Mouse (Mus musculus): ENCODE measurements around the gene Pnpo. TPM values are rescaled to one million over a fixed set of nuclear protein-coding genes. Genes with fewer than 3 reads are reported as not detected.

Gene Pnpo
- total and polyA plus RNA-seq, 2 experiments, result 113 to 175 TPM

- Histone ChIP-seq H3K79me2 (ENCODE audit: control insufficient read depth, insufficient read depth, low read length) (no peaks in the 10 kb centered on the region), H3K27ac (replicated peaks; ENCODE audit: insufficient read depth, low read depth, low read length) (no peak within 1 kb of the TSS), H3K4me3 (ENCODE audit: insufficient read depth, low read depth, low read length) (no peak within 1 kb of the TSS), H3K27me3 (ENCODE audit: control insufficient read depth, insufficient read depth, low read length) (no peaks in the 10 kb centered on the region; the same call in 1 of the 2 replicates), H3K9ac (ENCODE audit: low read depth, low read length) (no peak within 1 kb of the TSS), H3K4me1 (ENCODE audit: control insufficient read depth, insufficient read depth, low read length) (no peaks in the 10 kb centered on the region), H3K36me3 (ENCODE audit: control insufficient read depth, insufficient read depth, low read length) (no peaks in the 10 kb centered on the region)
- WGBS, result 47% methylated on average over 2 of the region's 2 CpGs
- TF ChIP-seq POLR2A (IDR thresholded peaks at IDR 0.05; ENCODE audit: extremely low read depth, insufficient read depth, low read length) (no peak), CTCF (IDR thresholded peaks at IDR 0.05; ENCODE audit: low read depth, low read length) (no peak)
- no peak for DNase-seq (ENCODE audit: extremely low read depth, low read depth, low spot score)
These were observed 15.7 kb downstream of the Pnpo start, which contains the start of gene Prr15l for GRCm38 (mm10) chr11:96928088-96928487. Gene Prr15l (plus strand): TSS chr11:96928104.

- H3K4me1 ChIP-seq (ENCODE audit: control insufficient read depth, insufficient read depth, low read length), result no peaks in the 10 kb centered on the region
- TF ChIP-seq POLR2A (IDR thresholded peaks at IDR 0.05; ENCODE audit: extremely low read depth, insufficient read depth, low read length) (no peak), CTCF (IDR thresholded peaks at IDR 0.05; ENCODE audit: low read depth, low read length) (no peak)
- WGBS, result 87% methylated on average over 5 of the region's 5 CpGs
These were observed 17.2 kb downstream of the Pnpo start for GRCm38 (mm10) chr11:96926587-96926986.

GRCm38 (mm10) chr11:96925469-96926148, 18.2 kb downstream of the Pnpo start:
- no peak for TF ChIP-seq POLR2A (IDR thresholded peaks at IDR 0.05; ENCODE audit: extremely low read depth, insufficient read depth, low read length)
- no peak for TF ChIP-seq CTCF (IDR thresholded peaks at IDR 0.05; ENCODE audit: low read depth, low read length)
- Histone ChIP-seq H3K79me2 (ENCODE audit: control insufficient read depth, insufficient read depth, low read length) (no peaks in the 10 kb centered on the region), H3K9ac (ENCODE audit: low read depth, low read length) (no peak overlapping the region), H3K36me3 (ENCODE audit: control insufficient read depth, insufficient read depth, low read length) (no peaks in the 10 kb centered on the region), H3K27me3 (ENCODE audit: control insufficient read depth, insufficient read depth, low read length) (no peaks in the 10 kb centered on the region; the same call in 1 of the 2 replicates), H3K4me1 (ENCODE audit: control insufficient read depth, insufficient read depth, low read length) (no peaks in the 10 kb centered on the region), H3K4me3 (ENCODE audit: insufficient read depth, low read depth, low read length) (no peak overlapping the region), H3K27ac (replicated peaks; ENCODE audit: insufficient read depth, low read depth, low read length) (0 out of 2 replicates have a peak overlapping the region, but pooled peaks have one; percentile 8)
- 79% methylated on average over 12 of the region's 12 CpGs for WGBS
- no peak for DNase-seq (ENCODE audit: extremely low read depth, low read depth, low spot score)

More at GRCm38 (mm10) chr11:96926587-96926986, 17.2 kb downstream of the Pnpo start:
- Histone ChIP-seq H3K4me3 (ENCODE audit: insufficient read depth, low read depth, low read length) (no peak overlapping the region), H3K27ac (replicated peaks; ENCODE audit: insufficient read depth, low read depth, low read length) (no peak overlapping the region), H3K79me2 (ENCODE audit: control insufficient read depth, insufficient read depth, low read length) (no peaks in the 10 kb centered on the region), H3K27me3 (ENCODE audit: control insufficient read depth, insufficient read depth, low read length) (no peaks in the 10 kb centered on the region; the same call in 1 of the 2 replicates), H3K9ac (ENCODE audit: low read depth, low read length) (no peak overlapping the region), H3K36me3 (ENCODE audit: control insufficient read depth, insufficient read depth, low read length) (no peaks in the 10 kb centered on the region)
- no peak for DNase-seq (ENCODE audit: extremely low read depth, low read depth, low spot score)

- Histone ChIP-seq H3K9ac (ENCODE audit: low read depth, low read length) (no peak overlapping the region), H3K4me1 (ENCODE audit: control insufficient read depth, insufficient read depth, low read length) (no peaks in the 10 kb centered on the region)
- 92% methylated on average over 11 of the region's 11 CpGs for WGBS
These were observed 18.9 kb downstream of the Pnpo start for GRCm38 (mm10) chr11:96924861-96925260.

GRCm38 (mm10) chr11:96919003-96919402, 24.8 kb downstream of the Pnpo start:
- TF ChIP-seq POLR2A (IDR thresholded peaks at IDR 0.05; ENCODE audit: extremely low read depth, insufficient read depth, low read length) (no peak), CTCF (IDR thresholded peaks at IDR 0.05; ENCODE audit: low read depth, low read length) (no peak)
- Histone ChIP-seq H3K9ac (ENCODE audit: low read depth, low read length) (no peak overlapping the region), H3K4me1 (ENCODE audit: control insufficient read depth, insufficient read depth, low read length) (peaks cover 1% of the 10 kb centered on the region; the same call in 1 of the 2 replicates), H3K36me3 (ENCODE audit: control insufficient read depth, insufficient read depth, low read length) (no peaks in the 10 kb centered on the region), H3K4me3 (ENCODE audit: insufficient read depth, low read depth, low read length) (no peak overlapping the region), H3K27me3 (ENCODE audit: control insufficient read depth, insufficient read depth, low read length) (no peaks in the 10 kb centered on the region), H3K79me2 (ENCODE audit: control insufficient read depth, insufficient read depth, low read length) (no peaks in the 10 kb centered on the region), H3K27ac (replicated peaks; ENCODE audit: insufficient read depth, low read depth, low read length) (no peak overlapping the region)
- 65% methylated on average over 6 of the region's 6 CpGs for WGBS
- DNase-seq (ENCODE audit: extremely low read depth, low read depth, low spot score), result no peak

More at GRCm38 (mm10) chr11:96924861-96925260, 18.9 kb downstream of the Pnpo start:
- Histone ChIP-seq H3K36me3 (ENCODE audit: control insufficient read depth, insufficient read depth, low read length) (no peaks in the 10 kb centered on the region), H3K27me3 (ENCODE audit: control insufficient read depth, insufficient read depth, low read length) (no peaks in the 10 kb centered on the region; the same call in 1 of the 2 replicates), H3K79me2 (ENCODE audit: control insufficient read depth, insufficient read depth, low read length) (no peaks in the 10 kb centered on the region), H3K4me3 (ENCODE audit: insufficient read depth, low read depth, low read length) (no peak overlapping the region), H3K27ac (replicated peaks; ENCODE audit: insufficient read depth, low read depth, low read length) (no peak overlapping the region)
- TF ChIP-seq POLR2A (IDR thresholded peaks at IDR 0.05; ENCODE audit: extremely low read depth, insufficient read depth, low read length), result no peak
- TF ChIP-seq CTCF (IDR thresholded peaks at IDR 0.05; ENCODE audit: low read depth, low read length), result no peak
- DNase-seq (ENCODE audit: extremely low read depth, low read depth, low spot score), result no peak

GRCm38 (mm10) chr11:96917415-96917814, 26.4 kb downstream of the Pnpo start:
- DNase-seq (ENCODE audit: extremely low read depth, low read depth, low spot score), result no peak
- Histone ChIP-seq H3K79me2 (ENCODE audit: control insufficient read depth, insufficient read depth, low read length) (no peaks in the 10 kb centered on the region), H3K4me1 (ENCODE audit: control insufficient read depth, insufficient read depth, low read length) (peaks cover 1% of the 10 kb centered on the region; the same call in 1 of the 2 replicates), H3K36me3 (ENCODE audit: control insufficient read depth, insufficient read depth, low read length) (no peaks in the 10 kb centered on the region), H3K27ac (replicated peaks; ENCODE audit: insufficient read depth, low read depth, low read length) (no peak overlapping the region), H3K9ac (ENCODE audit: low read depth, low read length) (no peak overlapping the region), H3K4me3 (ENCODE audit: insufficient read depth, low read depth, low read length) (no peak overlapping the region), H3K27me3 (ENCODE audit: control insufficient read depth, insufficient read depth, low read length) (no peaks in the 10 kb centered on the region)
- TF ChIP-seq CTCF (IDR thresholded peaks at IDR 0.05; ENCODE audit: low read depth, low read length), result no peak
- no peak for TF ChIP-seq POLR2A (IDR thresholded peaks at IDR 0.05; ENCODE audit: extremely low read depth, insufficient read depth, low read length)
- 92% methylated on average over 6 of the region's 6 CpGs for WGBS

Measured in liver, adult 2 months (tissue).